Mouse (Mus musculus): ENCODE measurements around the gene Rgn.

GRCm38 (mm10) chrX:20572683-20573082 is 23.1 kb downstream of the Rgn start:
- no peak for TF ChIP-seq CTCF (conservative IDR thresholded peaks at IDR 0.05; ENCODE audit: low read length)
- TF ChIP-seq NANOG (IDR thresholded peaks at IDR 0.05; ENCODE audit: borderline replicate concordance, low read length) = no peak

Data from E14TG2a.4 (cell line).